Mouse (Mus musculus) liver, embryonic 11.5 days (tissue): ENCODE measurements around the gene Eef1akmt2. TPM values are rescaled to one million over a fixed set of nuclear protein-coding genes. Genes with fewer than 3 reads are reported as not detected.

Source experiments
- ATAC-seq: fragments of 200-750 bp; cut with Nextera tagmentation; replicated peaks from 2 replicates; pipeline ENCODE4 v1.8.0; 2017; ENCODE audit warnings: moderate number of reproducible peaks, mild to moderate bottlenecking, moderate TSS enrichment, moderate library complexity; ENCODE audit not compliant: low FRiP score
- DNase-seq: peaks from one replicate; pipeline ENCODE4 v3.0.0-alpha.2; 2017; ENCODE audit warnings: low spot score
- H3K27ac ChIP-seq: fragments of 300-500 bp; sonication (generic); 2 replicates; pipeline ENCODE4 v1.5.1; 2014; ENCODE audit warnings: mild to moderate bottlenecking, low read depth, low read length, control low read depth
- H3K27me3 ChIP-seq: fragments of 300-500 bp; sonication (generic); replicated peaks from 2 replicates; pipeline ENCODE4 v1.6.1; 2014; ENCODE audit warnings: low read length, mixed read lengths; ENCODE audit not compliant: control insufficient read depth, insufficient read depth
- H3K36me3 ChIP-seq: fragments of 300-500 bp; sonication (generic); 2 replicates; pipeline ENCODE4 v1.6.1; 2014; ENCODE audit warnings: mild to moderate bottlenecking, low read length, moderate library complexity, mixed read lengths; ENCODE audit not compliant: control insufficient read depth, insufficient read depth
- H3K4me1 ChIP-seq: fragments of 300-500 bp; sonication (generic); replicated peaks from 2 replicates; pipeline ENCODE4 v1.6.1; 2014; ENCODE audit warnings: low read length, mixed read lengths; ENCODE audit not compliant: control insufficient read depth, insufficient read depth
- H3K4me2 ChIP-seq: fragments of 300-500 bp; sonication (generic); 2 replicates; pipeline ENCODE4 v1.6.1; 2014; ENCODE audit warnings: mild to moderate bottlenecking, control low read depth, moderate library complexity
- H3K4me3 ChIP-seq: fragments of 300-500 bp; sonication (generic); 2 replicates; pipeline ENCODE4 v1.5.1; 2014; ENCODE audit warnings: low read depth, low read length, control low read depth
- H3K9ac ChIP-seq: fragments of 300-500 bp; sonication (generic); 2 replicates; pipeline ENCODE4 v1.6.1; 2014; ENCODE audit warnings: low read depth, low read length, control low read depth
- H3K9me3 ChIP-seq: fragments of 300-500 bp; sonication (generic); 2 replicates; pipeline ENCODE4 v1.6.1; 2016; ENCODE audit warnings: low read length, inconsistent platforms, mixed read lengths; ENCODE audit not compliant: control insufficient read depth
- WGBS: fragments of 180-500 bp; shearing (Covaris S2); extraction: QIAGEN DNeasy Blood & Tissue Kit; methylation state at CpG from one replicate; pipeline ENCODE4 v1.1.7; 2014; 5-methylcytosine and 5-hydroxymethylcytosine counted together
- polyA plus RNA-seq: library from polyadenylated mRNA; unstranded; fragments of >200 nt; fragmentation: Nextera tagmentation; extraction: Ambion mirVana; gene quantifications from 2 replicates; pipeline ENCODE4 v1.2.1, GENCODE M21; 2014

The Eef1akmt2 gene
- polyA plus RNA-seq, 1 experiment from 2014 or later = 54.0 TPM

DNA sequence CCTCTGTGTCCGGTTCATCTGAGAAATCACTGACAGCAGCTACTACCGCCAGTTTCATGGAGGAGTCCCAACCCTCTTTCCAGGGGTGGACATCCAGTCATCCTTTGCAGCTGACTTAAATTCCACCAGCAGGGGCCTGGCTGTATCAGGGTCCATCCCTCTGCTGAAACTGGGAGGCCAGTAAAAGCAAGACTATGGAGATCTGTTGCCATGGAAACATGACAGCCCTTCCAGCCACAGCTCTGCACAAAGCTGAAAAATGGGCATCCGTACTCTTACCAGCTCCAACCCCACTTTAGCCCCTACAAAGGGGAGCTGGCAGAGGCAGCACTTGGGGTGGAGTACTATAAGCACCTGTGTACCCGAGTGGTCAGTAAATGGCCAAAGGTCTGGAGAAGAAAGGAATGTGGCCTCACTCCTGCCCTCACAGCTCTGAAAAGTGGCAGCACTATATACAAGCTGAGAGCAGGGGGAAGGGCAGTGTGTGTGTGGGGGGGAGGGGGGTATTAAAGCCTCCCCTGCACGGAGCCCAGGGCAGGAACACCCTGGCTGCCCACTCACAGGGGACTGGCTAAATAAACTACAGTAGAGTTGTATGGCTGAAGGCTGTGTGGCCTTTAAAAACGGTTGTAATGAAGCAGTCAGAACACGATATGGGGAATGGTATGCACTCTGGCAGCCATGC is 71.2 kb downstream of the Eef1akmt2 start:
- no peak for ATAC-seq
- Histone ChIP-seq H3K9me3 (no peaks in the 10 kb centered on the region), H3K36me3 (0 out of 2 replicates have a peak, but pooled peaks cover 2% of the 10 kb centered on the region), H3K4me3 (no peak overlapping the region), H3K27me3 (no peaks in the 10 kb centered on the region), H3K4me1 (peaks cover 55% of the 10 kb centered on the region), H3K27ac (peak overlapping the region; percentile 21), H3K4me2 (no peak overlapping the region), H3K9ac (no peak overlapping the region)
- WGBS = 53% methylated on average over 7 of the region's 7 CpGs
- DNase-seq = no peak

DNA sequence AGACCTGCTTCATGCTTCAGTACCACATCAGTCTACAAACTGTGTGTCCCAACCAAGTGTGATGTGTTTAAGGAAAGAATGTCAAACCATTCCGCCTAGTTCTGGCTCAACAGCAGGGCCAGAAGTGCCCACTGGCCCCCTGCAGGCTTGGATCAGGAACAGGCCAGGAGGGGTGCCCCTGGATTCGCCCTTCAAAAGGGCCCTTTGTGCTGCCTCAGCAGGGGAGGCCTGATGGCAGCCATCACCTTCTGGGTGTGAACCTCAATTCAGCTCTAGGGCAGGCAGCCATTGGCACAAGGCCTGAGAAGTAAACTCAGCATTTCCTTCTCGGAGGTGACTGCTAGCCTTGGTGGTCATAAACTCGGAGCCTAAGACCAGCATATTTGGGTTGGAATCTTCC is 71.9 kb downstream of the Eef1akmt2 start:
- Histone ChIP-seq H3K9ac (no peak overlapping the region), H3K9me3 (no peaks in the 10 kb centered on the region), H3K36me3 (0 out of 2 replicates have a peak, but pooled peaks cover 2% of the 10 kb centered on the region), H3K27ac (peak overlapping the region; percentile 56; the same call in 1 of the 2 replicates), H3K4me2 (no peak overlapping the region), H3K4me3 (no peak overlapping the region), H3K27me3 (no peaks in the 10 kb centered on the region), H3K4me1 (peaks cover 48% of the 10 kb centered on the region)
- ATAC-seq (no peak), DNase-seq (no peak)
- 69% methylated on average over 4 of the region's 4 CpGs for WGBS

- Histone ChIP-seq H3K9ac (no peak overlapping the region), H3K27me3 (no peaks in the 10 kb centered on the region), H3K27ac (peak overlapping the region; percentile 77), H3K36me3 (peaks cover 2% of the 10 kb centered on the region; the same call in 1 of the 2 replicates), H3K4me1 (peaks cover 43% of the 10 kb centered on the region), H3K4me3 (no peak overlapping the region), H3K4me2 (no peak overlapping the region), H3K9me3 (no peaks in the 10 kb centered on the region)
- 73% methylated on average over 13 of the region's 13 CpGs for WGBS
- DNase-seq (no peak), ATAC-seq (no peak)
Measured at GRCm38 (mm10) chr7:132778630-132779029, 73.8 kb downstream of the Eef1akmt2 start.

DNA sequence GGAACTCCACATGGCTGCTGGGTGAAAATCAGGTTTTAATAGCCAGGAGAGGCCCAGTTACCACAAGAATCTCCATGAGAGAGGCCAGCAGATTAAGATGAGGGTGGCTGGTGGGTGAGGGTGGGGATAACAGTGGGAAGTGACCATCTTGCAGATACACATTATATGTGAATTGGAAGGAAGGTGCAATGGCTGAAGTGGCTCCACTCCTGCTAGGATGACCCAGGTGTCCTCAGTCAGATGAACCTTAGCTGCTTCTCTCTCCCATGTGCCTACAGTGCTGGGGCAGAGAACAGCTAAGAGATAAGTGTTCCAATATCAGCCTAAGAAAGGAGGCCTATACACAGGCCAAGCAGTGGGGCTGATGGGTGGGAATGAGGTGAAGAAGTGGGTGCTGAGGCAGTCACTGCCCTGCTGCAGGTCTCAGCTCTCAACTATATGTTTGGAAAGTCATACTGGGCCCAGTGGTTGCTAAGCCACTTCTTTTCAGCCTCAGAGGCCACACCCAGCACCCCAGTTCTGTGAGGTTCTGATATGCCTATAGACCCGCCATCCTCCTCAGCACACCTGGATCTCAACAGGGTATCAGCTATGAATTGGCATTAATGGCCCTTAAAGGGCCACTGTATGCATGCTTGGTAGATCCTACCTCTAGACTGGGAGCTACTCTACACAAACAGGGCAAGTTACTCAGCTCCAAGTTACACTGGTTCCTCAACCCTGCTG is 74.6 kb downstream of the Eef1akmt2 start:
- H3K27ac ChIP-seq = peak overlapping the region; percentile 77
- DNase-seq (no peak), ATAC-seq (peak; percentile 84)
- H3K4me3 ChIP-seq = no peak overlapping the region
- peaks cover 49% of the 10 kb centered on the region for H3K4me1 ChIP-seq
- WGBS = 53% methylated on average over 1 of the region's 1 CpGs
- H3K9ac ChIP-seq = peak overlapping the region; percentile 43
- no peaks in the 10 kb centered on the region for H3K9me3 ChIP-seq
- peaks cover 2% of the 10 kb centered on the region; the same call in 1 of the 2 replicates for H3K36me3 ChIP-seq
- H3K4me2 ChIP-seq = peak overlapping the region; percentile 25; the same call in 1 of the 2 replicates
- no peaks in the 10 kb centered on the region for H3K27me3 ChIP-seq

Other genes starting within 250 kb of the Eef1akmt2 start
- 15.8 TPM in 2 replicates for gene Lhpp, start 242.0 kb downstream of the Eef1akmt2 start, polyA plus RNA-seq
- 20.1 and 20.4 TPM in 2 replicates for gene Fam53b, start 38.8 kb downstream of the Eef1akmt2 start, polyA plus RNA-seq
- gene Abraxas2, start 6.6 kb upstream of the Eef1akmt2 start, polyA plus RNA-seq = 26.9 and 28.5 TPM in 2 replicates
- gene Zranb1, start 78.5 kb upstream of the Eef1akmt2 start, polyA plus RNA-seq = 9.6 and 10.9 TPM in 2 replicates